Mouse (Mus musculus): Measurements from ENCODE around the gene Prkar1a.

GRCm38 (mm10) chr11:109698740-109699139, 49.5 kb downstream of the Prkar1a start:
- TF ChIP-seq CTCF (IDR thresholded peaks at IDR 0.05; ENCODE audit: borderline replicate concordance, insufficient read depth, low read length) = no peak
- no peak for TF ChIP-seq POLR2A (IDR thresholded peaks at IDR 0.05; ENCODE audit: low read depth, low read length)
